Mouse (Mus musculus): ENCODE measurements at regions not wholly inside any gene's neighbourhood (a gene's known extent, or its start where the extent isn't known, plus 50 kb on each side); places are given as distances from the start of the nearest gene placed in this dataset.
"Not testable (repeated sequence)": the region's sequence is repeated elsewhere in the genome, so short reads cannot be mapped to it uniquely, and the experiment has no call there.

- DNase-seq, result no peak
These were observed 247.1 kb upstream of the Myt1l start for GRCm38 (mm10) chr12:29280861-29281630.

- DNase-seq, result no peak
These were observed 239.4 kb upstream of the Myt1l start for GRCm38 (mm10) chr12:29288801-29289200.

GRCm38 (mm10) chr12:29290591-29291351, 237.4 kb upstream of the Myt1l start:
- peak; percentile 95 for DNase-seq

GRCm38 (mm10) chr12:29297984-29298383, 230.2 kb upstream of the Myt1l start:
- no peak for DNase-seq

- peak; percentile 13 for DNase-seq
These were observed 212.5 kb upstream of the Myt1l start for GRCm38 (mm10) chr12:29315636-29316035.

GRCm38 (mm10) chr12:29321468-29321867, 206.7 kb upstream of the Myt1l start:
- no peak for DNase-seq

GRCm38 (mm10) chr12:29323534-29323933, 204.7 kb upstream of the Myt1l start:
- DNase-seq, result no peak

GRCm38 (mm10) chr12:29335839-29336469, 192.2 kb upstream of the Myt1l start:
- no peak for DNase-seq

GRCm38 (mm10) chr12:29337336-29337735, 190.8 kb upstream of the Myt1l start:
- no peak for DNase-seq

- DNase-seq, result no peak
These were observed 186.7 kb upstream of the Myt1l start for GRCm38 (mm10) chr12:29341388-29341995.

GRCm38 (mm10) chr12:29343147-29343852, 184.9 kb upstream of the Myt1l start:
- DNase-seq, result no peak

- no peak for DNase-seq
These were observed 179.5 kb upstream of the Myt1l start for GRCm38 (mm10) chr12:29348698-29349097.

GRCm38 (mm10) chr12:29349146-29349850, 178.9 kb upstream of the Myt1l start:
- DNase-seq, result no peak

GRCm38 (mm10) chr12:29353777-29354496, 174.2 kb upstream of the Myt1l start:
- no peak for DNase-seq

GRCm38 (mm10) chr12:29354816-29355215, 173.4 kb upstream of the Myt1l start:
- DNase-seq, result no peak

- DNase-seq, result no peak
These were observed 171.3 kb upstream of the Myt1l start for GRCm38 (mm10) chr12:29356681-29357397.

- no peak for DNase-seq
These were observed 166.9 kb upstream of the Myt1l start for GRCm38 (mm10) chr12:29361236-29361635.

GRCm38 (mm10) chr12:29367741-29368106, 160.5 kb upstream of the Myt1l start:
- DNase-seq, result not testable (repeated sequence)

- DNase-seq, result peak; percentile 51
These were observed 159.9 kb upstream of the Myt1l start for GRCm38 (mm10) chr12:29368107-29368819.

Measured in adrenal gland, postnatal 10 days (tissue).